Mouse (Mus musculus) kidney, adult 2 months (tissue): ENCODE measurements around the gene Pik3r5. TPM values are rescaled to one million over a fixed set of nuclear protein-coding genes. Genes with fewer than 3 reads are reported as not detected.

ENCODE experiments used
- DNase-seq: peaks from one replicate; pipeline ENCODE4 v3.0.0; 2021
- H3K27ac ChIP-seq: fragments of 200-500 bp; 2 replicates; pipeline ENCODE4 v1.5.1; 2012; ENCODE audit warnings: low read depth, low read length, control low read depth, inconsistent platforms; ENCODE audit not compliant: insufficient read depth
- H3K27me3 ChIP-seq: fragments of 200-500 bp; replicated peaks from 2 replicates; pipeline ENCODE4 v1.6.1; 2012; ENCODE audit warnings: mild to moderate bottlenecking, moderate library complexity, low read length, inconsistent platforms; ENCODE audit not compliant: control insufficient read depth, insufficient read depth
- H3K36me3 ChIP-seq: fragments of 200-500 bp; 2 replicates; pipeline ENCODE4 v1.6.1; 2012; ENCODE audit warnings: mild to moderate bottlenecking, moderate library complexity, low read length, inconsistent platforms; ENCODE audit not compliant: control insufficient read depth, insufficient read depth
- H3K4me1 ChIP-seq: fragments of 200-500 bp; 2 replicates; pipeline ENCODE4 v1.6.1; 2011; ENCODE audit warnings: low read length; ENCODE audit not compliant: control insufficient read depth, insufficient read depth
- H3K4me3 ChIP-seq: fragments of 200-500 bp; 2 replicates; pipeline ENCODE4 v1.5.1; 2011; ENCODE audit warnings: mild to moderate bottlenecking, low read depth, low read length, control low read depth; ENCODE audit not compliant: insufficient read depth
- CTCF ChIP-seq: fragments of 200-500 bp; conservative IDR thresholded peaks from 2 replicates; pipeline ENCODE4 v1.5.1; 2011; ENCODE audit warnings: low read depth, mild to moderate bottlenecking, control low read depth, low read length, moderate library complexity, mixed read lengths; ENCODE audit not compliant: insufficient read depth, insufficient read length
- POLR2A ChIP-seq: fragments of 200-500 bp; IDR thresholded peaks from one replicate; pipeline ENCODE4 v1.6.1; 2011; ENCODE audit warnings: low read depth, low read length, control low read depth
- WGBS: fragments of 180-500 bp; shearing (Covaris S2); methylation state at CpG from one replicate; pipeline ENCODE4 v1.1.7; 2018; 5-methylcytosine and 5-hydroxymethylcytosine counted together
- polyA plus RNA-seq: library from polyadenylated mRNA; depleted of rRNA; stranded (reverse); fragments of >200 nt; gene quantifications from 2 replicates; pipeline ENCODE4 v1.2.3, GENCODE M21; 2012; rRNA removed

The Pik3r5 gene
- 0.83 and 2.2 TPM in 2 replicates for polyA plus RNA-seq

DNA sequence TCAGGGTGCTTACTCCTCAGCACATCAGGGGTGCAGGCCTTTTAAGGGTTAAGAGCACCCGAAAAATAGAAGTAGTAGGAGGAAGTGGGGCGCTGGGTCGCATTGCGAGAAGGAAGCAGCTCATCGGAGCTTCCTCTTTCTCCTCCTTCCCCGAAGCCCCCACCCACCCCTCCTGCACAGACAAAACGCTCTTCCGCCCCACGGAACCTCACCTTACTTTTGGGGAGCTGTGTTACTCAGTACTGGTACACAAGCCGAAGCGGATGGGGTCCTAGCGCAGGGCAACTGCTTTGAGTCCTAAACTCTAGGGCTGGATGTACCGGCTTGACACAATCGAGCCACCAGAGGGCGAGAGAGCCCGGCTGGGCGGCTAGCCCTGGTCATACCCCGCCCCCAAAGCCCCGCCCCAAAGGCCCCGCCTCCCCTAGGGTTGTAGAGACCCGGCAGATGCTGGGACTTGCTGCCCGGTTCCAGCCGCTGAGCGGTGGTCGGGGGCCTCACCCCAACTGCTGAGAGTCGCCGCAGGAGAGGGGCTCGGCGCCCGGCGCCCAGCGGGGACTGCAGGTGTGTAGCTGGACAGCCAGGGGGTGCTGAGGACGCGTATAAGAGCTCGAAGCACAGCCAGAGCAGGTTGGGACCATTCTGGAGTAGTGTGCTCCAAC is at the start of gene Pik3r5:
TSS of gene Pik3r5 (plus strand) at position 423 of the 662 bp plus-strand sequence.
- Histone ChIP-seq H3K27me3 (no peaks in the 10 kb centered on the region), H3K36me3 (no peaks in the 10 kb centered on the region), H3K4me3 (peak within 1 kb of the TSS; percentile 37; the same call in 1 of the 2 replicates), H3K4me1 (no peaks in the 10 kb centered on the region), H3K27ac (no peak within 1 kb of the TSS)
- 4% methylated on average over 35 of the region's 35 CpGs for WGBS
- DNase-seq: peak; percentile 74
- TF ChIP-seq POLR2A (no peak), CTCF (peak; percentile 49)

DNA sequence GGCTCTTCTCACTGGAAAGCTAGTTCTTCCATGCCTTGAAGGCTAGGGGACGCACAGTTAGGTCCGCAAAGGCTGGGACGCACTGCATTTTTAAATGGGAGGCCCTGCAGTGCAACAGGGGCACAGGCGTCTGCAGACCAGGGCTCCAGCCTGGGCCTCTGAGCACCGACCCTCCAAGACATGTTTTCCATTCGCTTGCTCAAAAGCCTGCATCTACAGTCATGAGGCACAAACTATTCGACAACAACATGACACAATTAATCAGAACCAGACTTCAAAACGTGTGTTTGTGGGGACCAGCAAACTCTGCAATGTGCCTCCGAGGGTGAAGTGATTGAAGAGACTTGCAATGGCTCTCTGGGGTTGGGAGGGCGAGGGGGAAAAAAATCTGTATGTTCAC is 48.4 kb upstream of the Pik3r5 start:
- no peak overlapping the region for H3K4me3 ChIP-seq
- DNase-seq: no peak
- H3K36me3 ChIP-seq: no peaks in the 10 kb centered on the region
- no peaks in the 10 kb centered on the region for H3K27me3 ChIP-seq
- H3K4me1 ChIP-seq: peaks cover 8% of the 10 kb centered on the region; the same call in 1 of the 2 replicates
- H3K27ac ChIP-seq: no peak overlapping the region
- 85% methylated on average over 10 of the region's 10 CpGs for WGBS
- no peak for TF ChIP-seq CTCF
- TF ChIP-seq POLR2A: no peak

DNA sequence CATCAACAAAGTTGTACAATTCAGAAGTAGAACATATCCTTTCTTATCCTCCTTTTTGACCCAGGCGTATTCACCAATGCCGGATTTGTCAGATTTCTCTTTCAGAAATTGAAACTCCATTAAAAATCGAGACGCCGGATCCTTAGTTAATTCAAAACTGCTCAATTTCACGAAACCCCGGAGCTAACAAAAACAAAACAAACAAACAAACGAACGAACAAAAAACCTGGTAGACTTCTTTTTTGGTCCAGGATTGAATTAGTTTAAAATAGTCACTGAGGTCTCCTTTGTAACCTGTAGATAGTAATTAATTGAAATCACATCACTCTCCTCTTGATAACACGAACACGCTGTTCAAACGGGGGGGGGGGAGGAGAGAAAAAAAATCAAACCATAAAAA is 47.8 kb upstream of the Pik3r5 start:
- Histone ChIP-seq H3K4me3 (no peak overlapping the region), H3K27ac (no peak overlapping the region), H3K4me1 (peaks cover 8% of the 10 kb centered on the region; the same call in 1 of the 2 replicates), H3K27me3 (no peaks in the 10 kb centered on the region), H3K36me3 (no peaks in the 10 kb centered on the region)
- no peak for DNase-seq
- TF ChIP-seq CTCF (no peak), POLR2A (no peak)
- 64% methylated on average over 12 of the region's 12 CpGs for WGBS

DNA sequence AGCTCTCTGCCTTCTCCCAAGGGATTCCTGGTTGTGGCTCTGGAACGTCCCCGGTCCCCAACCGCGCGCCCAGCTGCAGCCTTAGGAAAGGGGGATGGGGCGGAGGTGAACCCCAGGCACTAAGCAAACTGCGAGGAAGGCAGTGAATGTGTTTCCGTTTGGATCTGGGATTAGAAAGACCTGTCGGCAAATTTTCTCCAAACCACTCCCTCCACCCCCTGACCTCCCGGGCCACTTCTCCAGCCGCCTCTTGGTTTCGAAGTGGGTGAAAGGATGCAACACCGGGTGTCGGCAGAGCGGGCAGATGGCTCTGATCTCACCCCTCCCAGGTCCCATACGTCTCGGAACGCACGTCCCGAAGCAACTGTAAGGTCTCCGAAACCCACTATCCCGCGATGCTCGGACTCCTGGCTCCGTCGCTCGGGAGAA is 47.3 kb upstream of the Pik3r5 start:
- no peak for DNase-seq
- Histone ChIP-seq H3K4me3 (peak overlapping the region; percentile 94), H3K27me3 (no peaks in the 10 kb centered on the region), H3K27ac (no peak overlapping the region), H3K4me1 (peaks cover 8% of the 10 kb centered on the region; the same call in 1 of the 2 replicates), H3K36me3 (no peaks in the 10 kb centered on the region)
- 21% methylated on average over 27 of the region's 27 CpGs for WGBS
- TF ChIP-seq POLR2A (no peak), CTCF (no peak)

DNA sequence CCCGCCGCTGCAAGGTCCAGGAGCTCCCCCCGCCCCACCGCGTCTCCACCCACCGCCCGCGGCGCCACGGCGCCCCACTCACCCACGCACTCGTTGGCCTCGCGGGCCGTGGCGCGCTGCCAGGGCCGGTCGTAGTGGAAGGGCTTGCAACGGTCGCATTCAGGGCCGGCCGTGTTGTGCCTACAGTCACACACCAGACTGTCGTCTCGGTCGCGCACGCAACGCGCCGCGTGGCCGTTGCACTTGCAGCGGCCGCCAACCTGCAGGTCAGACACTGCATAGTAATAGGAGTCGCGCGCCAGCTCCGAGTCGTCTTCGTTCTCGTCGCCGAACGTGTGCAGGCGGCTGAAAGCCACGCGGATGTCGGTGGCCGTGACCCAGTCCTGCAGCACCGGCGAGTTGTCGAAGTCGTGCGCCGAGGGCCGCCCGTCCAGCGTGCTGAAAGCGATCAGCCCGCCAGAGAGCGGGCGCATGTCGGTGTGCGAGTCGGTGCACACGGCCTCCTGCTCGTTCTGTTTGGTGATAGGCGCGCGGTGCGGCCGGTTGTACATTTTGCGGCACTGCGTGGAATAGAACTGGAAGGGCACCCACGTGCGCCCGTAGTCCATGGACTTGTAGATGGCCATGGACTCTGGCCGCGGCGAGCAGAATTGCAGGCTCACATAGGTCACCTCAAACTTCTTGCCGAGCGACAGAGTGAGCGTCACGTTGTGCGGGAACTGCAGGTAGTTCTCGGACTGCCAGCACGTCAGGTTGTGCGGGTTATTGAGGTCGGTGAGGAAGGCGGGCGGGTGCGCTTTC is 46.7 kb upstream of the Pik3r5 start:
- WGBS: 2% methylated on average over 94 of the region's 94 CpGs
- peak; percentile 53 for DNase-seq
- peak overlapping the region; percentile 94 for H3K4me3 ChIP-seq
- no peaks in the 10 kb centered on the region for H3K27me3 ChIP-seq
- H3K4me1 ChIP-seq: peaks cover 8% of the 10 kb centered on the region; the same call in 1 of the 2 replicates
- H3K27ac ChIP-seq: no peak overlapping the region
- H3K36me3 ChIP-seq: no peaks in the 10 kb centered on the region
- TF ChIP-seq CTCF (no peak), POLR2A (no peak)

DNA sequence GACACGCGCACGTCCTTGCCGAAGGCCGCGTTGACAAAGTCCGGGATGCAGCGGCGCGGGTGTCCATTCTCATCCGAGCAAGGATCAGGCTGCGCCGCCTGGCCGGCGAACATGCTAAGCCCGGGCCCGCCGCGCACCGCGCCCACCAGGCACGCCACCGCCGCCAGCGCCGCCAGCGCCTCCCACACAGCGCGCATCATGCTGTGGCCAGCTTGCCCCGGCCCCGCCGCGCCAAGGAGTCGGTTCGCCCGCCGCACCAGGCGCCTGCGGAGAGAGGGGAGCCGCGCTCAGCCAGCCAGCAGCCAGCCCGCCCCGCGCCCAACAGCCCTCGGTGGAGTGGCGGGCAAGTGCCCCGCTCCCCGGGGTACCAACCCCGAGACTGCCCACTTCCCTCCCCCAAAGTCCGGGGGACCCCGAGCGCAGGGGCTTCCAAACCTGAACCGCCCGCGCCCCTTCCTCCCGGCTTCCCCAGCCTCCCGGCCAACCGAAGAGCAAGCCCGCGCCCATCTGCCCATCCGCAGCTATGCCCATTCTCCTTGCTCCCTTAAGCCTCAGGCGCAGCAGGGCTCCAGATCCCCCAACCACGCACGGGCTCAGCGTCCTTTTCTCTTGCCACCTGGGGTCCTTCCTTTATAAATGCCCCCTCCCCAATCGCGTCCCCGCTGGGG is 45.9 kb upstream of the Pik3r5 start:
- TF ChIP-seq POLR2A (no peak), CTCF (no peak)
- under 1% methylated on average over 65 of the region's 68 CpGs for WGBS
- peak overlapping the region; percentile 94 for H3K4me3 ChIP-seq
- H3K4me1 ChIP-seq: peaks cover 16% of the 10 kb centered on the region
- peak; percentile 52 for DNase-seq
- no peaks in the 10 kb centered on the region for H3K27me3 ChIP-seq
- no peaks in the 10 kb centered on the region for H3K36me3 ChIP-seq
- peak overlapping the region; percentile 69 for H3K27ac ChIP-seq
